Mouse (Mus musculus) megakaryocyte, embryonic 14.5 days (primary cell): ENCODE data around the gene Prex1. TPM values are rescaled to one million over a fixed set of nuclear protein-coding genes. Genes with fewer than 3 reads are reported as not detected.
"Not testable (repeated sequence)": the region's sequence is repeated elsewhere in the genome, so short reads cannot be mapped to it uniquely, and the experiment has no call there.

Source experiments
- H3K27me3 ChIP-seq: replicated peaks from 2 replicates; pipeline ENCODE3; 2012; ENCODE audit warnings: inconsistent platforms
- H3K36me3 ChIP-seq: replicated peaks from 2 replicates; pipeline ENCODE3; 2012; ENCODE audit warnings: low read length, inconsistent platforms, mixed read lengths
- H3K4me1 ChIP-seq: 2 replicates; pipeline ENCODE4 v1.6.1; 2012; ENCODE audit warnings: inconsistent platforms
- H3K4me3 ChIP-seq: replicated peaks from 2 replicates; pipeline ENCODE3; 2012; ENCODE audit warnings: moderate library complexity, mild to moderate bottlenecking, inconsistent platforms
- H3K9me3 ChIP-seq: 2 replicates; pipeline ENCODE4 v1.6.1; 2012; ENCODE audit warnings: inconsistent platforms
- FLI1 ChIP-seq: IDR thresholded peaks from 2 replicates; pipeline ENCODE4 v1.6.1; 2012; ENCODE audit warnings: low read length, inconsistent platforms, mixed read lengths
- GATA1 ChIP-seq: IDR thresholded peaks from 3 replicates; pipeline ENCODE4 v1.6.1; 2012; ENCODE audit warnings: mixed read lengths, low read length, inconsistent platforms, borderline replicate concordance
- polyA plus RNA-seq: library from polyadenylated mRNA; stranded (reverse); fragments of >175 nt; gene quantifications from 2 replicates; pipeline ENCODE4 v1.2.3, GENCODE M21; 2012; ENCODE audit warnings: low replicate concordance; ENCODE audit not compliant: insufficient read depth

Gene Prex1
- polyA plus RNA-seq, 1 experiment = 14.4 TPM

DNA sequence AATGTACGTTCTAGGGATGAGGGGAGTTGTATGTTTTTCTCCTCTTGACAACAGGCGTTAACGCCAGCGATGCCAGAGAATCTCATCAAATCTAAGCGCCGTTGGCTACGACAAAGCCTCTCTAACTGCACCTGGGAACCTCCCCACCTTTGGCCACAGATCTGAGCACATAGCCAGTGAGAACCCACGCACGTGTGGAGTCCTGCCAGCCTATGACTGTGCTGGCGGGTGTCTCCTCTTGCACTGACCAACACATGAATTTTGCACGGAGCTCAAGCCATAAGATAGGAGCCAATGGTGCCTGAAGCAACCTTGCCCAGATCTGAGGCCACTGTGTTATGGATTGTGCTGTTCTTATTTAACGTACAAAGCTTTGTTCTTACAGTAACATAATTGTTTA lies 193.1 kb downstream of the Prex1 start:
- H3K9me3 ChIP-seq = peaks cover 5% of the 10 kb centered on the region
- TF ChIP-seq GATA1 (no peak), FLI1 (no peak)
- peaks cover 51% of the 10 kb centered on the region for H3K27me3 ChIP-seq
- no peaks in the 10 kb centered on the region for H3K36me3 ChIP-seq
- H3K4me3 ChIP-seq = no peak overlapping the region
- H3K4me1 ChIP-seq = no peaks in the 10 kb centered on the region

DNA sequence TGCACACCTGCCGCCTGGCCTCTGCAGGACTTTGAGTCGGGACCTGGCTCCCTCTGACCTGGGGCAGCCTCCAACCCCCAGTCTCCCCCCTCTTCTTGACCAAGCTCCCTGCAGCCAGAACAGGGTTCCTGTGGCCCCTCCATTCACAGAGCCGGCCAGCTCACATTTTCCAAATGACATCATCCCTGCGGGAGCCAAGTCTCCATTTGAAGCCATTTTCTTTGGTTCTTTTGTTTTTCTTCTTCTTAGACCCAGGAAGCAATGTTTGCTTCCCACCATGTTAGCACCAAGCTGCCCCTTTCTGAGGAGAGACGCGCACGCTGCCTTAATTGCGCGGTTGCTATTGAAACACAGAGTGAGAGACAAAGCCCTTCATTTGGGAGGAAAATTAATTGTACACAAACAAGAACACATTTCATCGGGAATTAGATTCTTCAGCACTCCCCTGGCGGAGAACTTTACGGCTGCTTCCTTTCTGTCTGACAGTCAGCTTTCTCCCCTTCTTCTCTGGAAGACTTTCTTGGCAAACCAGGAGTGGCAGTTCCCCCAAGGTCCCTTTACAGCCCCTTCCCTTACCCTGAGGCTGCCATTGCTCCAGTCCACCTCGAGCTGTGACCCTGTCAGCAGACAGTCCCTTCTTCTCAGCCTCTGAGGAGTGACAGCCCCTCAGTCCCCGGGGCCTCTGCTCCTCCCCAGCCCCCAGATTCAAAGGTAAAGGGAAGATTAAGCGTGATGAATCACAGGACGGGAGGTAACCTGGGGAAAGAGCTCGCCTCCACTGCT lies 196.0 kb downstream of the Prex1 start:
- H3K27me3 ChIP-seq = peaks cover 40% of the 10 kb centered on the region
- H3K36me3 ChIP-seq, H3K4me3 ChIP-seq, H3K4me1 ChIP-seq, H3K9me3 ChIP-seq: not testable (repeated sequence)

DNA sequence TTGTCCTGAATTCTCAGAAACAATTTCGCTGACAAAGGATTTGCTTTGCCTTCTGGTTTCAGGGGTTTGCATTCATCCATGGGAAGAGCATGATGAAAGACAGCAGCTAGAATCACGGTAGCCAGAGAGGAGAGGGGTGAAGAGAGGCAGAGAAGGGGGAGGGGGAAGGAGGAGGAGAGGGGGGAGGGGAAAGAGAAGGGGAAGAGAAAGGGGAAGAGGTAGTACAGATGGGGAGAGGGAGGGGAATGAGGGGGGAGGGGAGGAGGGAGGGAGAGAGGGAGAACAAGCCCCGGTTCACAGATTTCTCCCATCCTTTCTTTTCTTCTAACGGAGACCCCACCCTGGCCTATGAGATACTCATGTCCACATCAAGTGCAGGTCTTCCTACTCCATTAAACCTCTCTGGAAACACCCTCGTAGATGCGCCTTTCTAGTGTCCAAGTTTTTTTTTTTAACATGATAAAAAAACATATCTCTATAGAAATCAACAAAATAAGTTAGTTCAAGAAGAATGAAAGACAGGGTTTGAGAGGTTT lies 196.7 kb downstream of the Prex1 start:
- Histone ChIP-seq H3K4me3 (no peak overlapping the region), H3K36me3 (no peaks in the 10 kb centered on the region), H3K27me3 (peaks cover 38% of the 10 kb centered on the region), H3K4me1 (peaks cover 4% of the 10 kb centered on the region), H3K9me3 (no peaks in the 10 kb centered on the region; the same call in 1 of the 2 replicates)
- TF ChIP-seq GATA1 (no peak), FLI1 (no peak)

Other genes with a start within 250 kb of the Prex1 start
- 1.8 TPM in 1 of 2 replicates, not detected in the other for gene Trp53rkb, start 78.7 kb upstream of the Prex1 start, polyA plus RNA-seq
- 1.4 and 1.6 TPM in 2 replicates for gene Arfgef2, start 91.8 kb upstream of the Prex1 start, polyA plus RNA-seq
- gene Cse1l, start 192.2 kb upstream of the Prex1 start, polyA plus RNA-seq = 3.6 TPM in 1 of 2 replicates, not detected in the other